Mouse (Mus musculus): ENCODE data around the gene Abl1. TPM values are rescaled to one million over a fixed set of nuclear protein-coding genes. Genes with fewer than 3 reads are reported as not detected.

Gene Abl1
- polyA plus RNA-seq, 1 experiment = 61.7 TPM

GRCm38 (mm10) chr2:31790728-31791251 lies 102.6 kb downstream of the Abl1 start:
- no peak for DNase-seq
- no peak for TF ChIP-seq POLR2A (IDR thresholded peaks at IDR 0.05; ENCODE audit: borderline replicate concordance, extremely low read depth, low read depth, low read length)
- no peak for TF ChIP-seq CTCF (IDR thresholded peaks at IDR 0.05; ENCODE audit: insufficient read depth, low read length)
- WGBS = 80% methylated on average over 13 of the region's 13 CpGs
- Histone ChIP-seq H3K4me3 (replicated peaks; ENCODE audit: extremely low read depth, low read depth, low read length) (no peak overlapping the region), H3K4me1 (ENCODE audit: control insufficient read depth, insufficient read depth, low read length) (no peaks in the 10 kb centered on the region)

DNA sequence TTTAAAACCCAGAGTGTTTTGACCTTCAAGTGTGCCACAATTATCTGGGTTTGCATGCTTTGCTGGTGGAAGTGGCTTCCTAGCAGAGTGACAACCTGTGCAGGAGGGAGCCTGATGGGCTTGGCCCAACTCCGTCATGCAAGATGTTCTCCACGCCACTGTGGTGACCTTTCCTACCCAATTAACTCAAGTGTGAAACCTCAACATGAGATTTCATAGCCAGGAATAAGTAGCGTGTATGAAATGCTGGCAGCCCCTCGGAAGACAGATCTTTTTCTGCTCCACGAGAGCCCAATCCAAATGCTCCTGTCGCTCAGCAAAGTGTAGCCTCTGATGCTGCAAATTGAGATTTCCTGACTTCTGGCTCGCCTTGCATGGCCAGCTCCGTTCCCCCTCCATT lies 103.1 kb downstream of the Abl1 start:
- DNase-seq = no peak
- WGBS = 88% methylated on average over 8 of the region's 8 CpGs
- Histone ChIP-seq H3K4me1 (ENCODE audit: control insufficient read depth, insufficient read depth, low read length) (no peaks in the 10 kb centered on the region), H3K4me3 (replicated peaks; ENCODE audit: extremely low read depth, low read depth, low read length) (no peak overlapping the region)
- TF ChIP-seq POLR2A (IDR thresholded peaks at IDR 0.05; ENCODE audit: borderline replicate concordance, extremely low read depth, low read depth, low read length) = no peak
- TF ChIP-seq CTCF (IDR thresholded peaks at IDR 0.05; ENCODE audit: insufficient read depth, low read length) = no peak

- 76% methylated on average over 6 of the region's 6 CpGs for WGBS
- DNase-seq = no peak
- Histone ChIP-seq H3K4me1 (ENCODE audit: control insufficient read depth, insufficient read depth, low read length) (no peaks in the 10 kb centered on the region), H3K4me3 (replicated peaks; ENCODE audit: extremely low read depth, low read depth, low read length) (no peak overlapping the region)
- no peak for TF ChIP-seq CTCF (IDR thresholded peaks at IDR 0.05; ENCODE audit: insufficient read depth, low read length)
Observed at GRCm38 (mm10) chr2:31792611-31793010, 104.4 kb downstream of the Abl1 start.

DNA sequence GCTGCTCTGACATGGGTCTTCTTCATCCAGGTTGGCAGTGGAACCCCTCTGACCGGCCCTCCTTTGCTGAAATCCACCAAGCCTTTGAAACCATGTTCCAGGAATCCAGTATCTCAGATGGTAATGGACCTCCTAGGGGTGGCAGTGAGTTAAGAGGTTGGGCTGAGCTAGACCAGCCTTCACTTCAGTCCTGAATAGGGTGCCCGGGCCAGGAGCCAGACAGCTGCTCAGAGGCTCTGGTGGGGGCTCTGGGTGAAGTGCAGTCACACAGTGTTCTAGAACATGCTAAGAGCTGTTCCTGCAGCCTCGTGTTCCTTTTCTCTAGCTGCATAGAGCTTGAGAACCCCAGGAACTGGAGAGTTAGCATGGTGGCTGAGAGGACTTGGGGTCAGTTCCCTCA lies 108.8 kb downstream of the Abl1 start:
- TF ChIP-seq CTCF (IDR thresholded peaks at IDR 0.05; ENCODE audit: insufficient read depth, low read length) (no peak), POLR2A (IDR thresholded peaks at IDR 0.05; ENCODE audit: borderline replicate concordance, extremely low read depth, low read depth, low read length) (no peak)
- Histone ChIP-seq H3K4me1 (ENCODE audit: control insufficient read depth, insufficient read depth, low read length) (no peaks in the 10 kb centered on the region), H3K4me3 (replicated peaks; ENCODE audit: extremely low read depth, low read depth, low read length) (no peak overlapping the region)
- WGBS = 81% methylated on average over 3 of the region's 3 CpGs
- no peak for DNase-seq

DNA sequence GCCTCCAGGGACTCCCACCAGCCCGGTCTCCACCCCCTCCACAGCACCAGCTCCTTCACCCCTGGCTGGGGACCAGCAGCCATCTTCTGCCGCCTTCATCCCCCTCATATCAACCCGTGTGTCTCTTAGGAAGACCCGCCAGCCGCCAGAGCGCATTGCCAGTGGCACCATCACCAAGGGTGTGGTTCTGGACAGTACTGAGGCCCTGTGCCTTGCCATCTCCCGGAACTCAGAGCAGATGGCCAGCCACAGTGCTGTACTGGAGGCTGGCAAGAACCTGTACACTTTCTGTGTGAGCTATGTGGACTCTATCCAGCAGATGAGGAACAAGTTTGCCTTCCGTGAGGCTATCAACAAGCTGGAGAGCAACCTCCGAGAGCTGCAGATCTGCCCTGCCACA lies 113.2 kb downstream of the Abl1 start:
- WGBS = 78% methylated on average over 9 of the region's 9 CpGs
- DNase-seq = no peak
- TF ChIP-seq CTCF (IDR thresholded peaks at IDR 0.05; ENCODE audit: insufficient read depth, low read length) (no peak), POLR2A (IDR thresholded peaks at IDR 0.05; ENCODE audit: borderline replicate concordance, extremely low read depth, low read depth, low read length) (no peak)
- H3K4me3 ChIP-seq (replicated peaks; ENCODE audit: extremely low read depth, low read depth, low read length) = no peak overlapping the region
- no peaks in the 10 kb centered on the region for H3K4me1 ChIP-seq (ENCODE audit: control insufficient read depth, insufficient read depth, low read length)

DNA sequence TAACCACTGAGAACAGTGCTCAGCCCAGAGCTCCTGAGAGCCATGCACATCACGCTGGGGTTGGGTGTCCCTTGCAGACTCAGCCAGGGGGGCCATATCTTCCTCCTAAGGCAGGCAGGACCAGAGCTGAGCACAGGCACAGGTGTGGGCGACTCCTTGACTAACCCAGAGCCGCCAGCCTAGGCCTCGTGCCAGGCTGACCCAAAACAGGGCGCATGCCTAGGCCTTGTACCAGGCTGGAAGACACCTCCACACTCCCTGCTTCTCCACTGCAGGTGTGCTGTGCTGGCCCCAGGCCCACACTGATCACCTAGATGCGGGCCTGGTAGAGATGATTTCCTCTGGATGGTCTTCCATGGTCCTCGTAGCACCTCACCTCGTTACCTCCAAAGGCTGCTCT lies 114.6 kb downstream of the Abl1 start:
- WGBS = 74% methylated on average over 8 of the region's 8 CpGs
- no peak for DNase-seq
- Histone ChIP-seq H3K4me3 (replicated peaks; ENCODE audit: extremely low read depth, low read depth, low read length) (no peak overlapping the region), H3K4me1 (ENCODE audit: control insufficient read depth, insufficient read depth, low read length) (no peaks in the 10 kb centered on the region)
- TF ChIP-seq POLR2A (IDR thresholded peaks at IDR 0.05; ENCODE audit: borderline replicate concordance, extremely low read depth, low read depth, low read length) (no peak), CTCF (IDR thresholded peaks at IDR 0.05; ENCODE audit: insufficient read depth, low read length) (no peak)

DNA sequence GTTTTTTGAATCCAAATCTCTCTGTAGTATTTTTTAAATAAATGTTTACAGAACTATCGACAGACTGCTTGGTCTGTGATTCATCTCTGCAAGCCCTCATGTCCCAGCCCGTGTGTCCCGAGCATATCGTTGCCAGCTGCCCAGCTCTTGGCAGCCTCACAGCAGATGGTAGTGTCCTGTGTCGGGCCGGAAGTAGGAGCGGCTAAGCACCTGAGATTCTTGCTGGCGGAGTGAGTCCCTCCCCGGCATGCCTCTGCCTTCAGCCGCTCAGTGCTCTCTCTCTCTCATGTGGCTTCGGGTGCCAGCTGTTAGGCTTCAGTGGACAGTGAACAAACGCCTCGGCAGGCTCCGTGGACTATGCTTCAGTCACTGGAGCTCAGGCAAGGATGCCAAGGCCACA lies 115.3 kb downstream of the Abl1 start:
- no peak overlapping the region for H3K4me3 ChIP-seq (replicated peaks; ENCODE audit: extremely low read depth, low read depth, low read length)
- WGBS = 57% methylated on average over 14 of the region's 14 CpGs
- no peak for DNase-seq
- H3K4me1 ChIP-seq (ENCODE audit: control insufficient read depth, insufficient read depth, low read length) = no peaks in the 10 kb centered on the region
- TF ChIP-seq POLR2A (IDR thresholded peaks at IDR 0.05; ENCODE audit: borderline replicate concordance, extremely low read depth, low read depth, low read length) (no peak), CTCF (IDR thresholded peaks at IDR 0.05; ENCODE audit: insufficient read depth, low read length) (no peak)

DNA sequence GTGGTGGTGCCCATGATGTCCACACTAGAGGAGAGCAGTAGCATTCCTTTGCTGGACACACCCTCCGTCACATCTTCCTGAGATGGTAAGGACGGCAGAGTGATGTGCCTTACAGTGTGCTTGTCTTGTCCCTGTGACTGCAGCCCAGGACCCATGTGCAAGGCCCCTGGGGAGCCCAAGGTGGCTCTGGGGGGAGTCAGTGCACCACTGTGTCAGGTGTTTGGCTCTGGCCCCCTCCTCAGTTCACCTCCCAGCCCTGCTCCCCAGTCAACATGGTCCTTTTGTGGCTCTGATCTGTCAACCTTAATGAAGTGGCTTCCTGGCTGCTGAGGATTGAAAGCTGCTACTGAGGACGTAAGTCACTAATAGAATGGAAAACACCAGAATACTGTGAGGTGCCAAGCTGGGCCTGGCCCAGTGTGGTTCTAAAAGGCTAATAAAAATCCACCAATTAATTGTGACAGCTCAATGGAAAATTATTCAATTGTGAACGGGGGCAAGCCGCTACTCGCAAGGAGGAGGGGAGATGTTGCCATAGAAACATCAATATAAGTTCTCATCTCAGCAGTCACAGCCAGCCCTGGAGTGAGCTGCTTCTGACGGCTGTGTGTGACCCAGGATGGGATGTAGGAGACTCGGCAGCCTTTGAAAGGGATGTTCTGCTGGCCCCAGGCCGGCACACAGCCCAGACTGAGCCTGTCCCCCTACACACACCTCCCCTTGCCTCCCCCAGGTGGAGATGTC lies 118.6 kb downstream of the Abl1 start:
- TF ChIP-seq POLR2A (IDR thresholded peaks at IDR 0.05; ENCODE audit: borderline replicate concordance, extremely low read depth, low read depth, low read length) = no peak
- no peak for TF ChIP-seq CTCF (IDR thresholded peaks at IDR 0.05; ENCODE audit: insufficient read depth, low read length)
- no peak for DNase-seq
- no peaks in the 10 kb centered on the region for H3K4me1 ChIP-seq (ENCODE audit: control insufficient read depth, insufficient read depth, low read length)
- no peak overlapping the region for H3K4me3 ChIP-seq (replicated peaks; ENCODE audit: extremely low read depth, low read depth, low read length)
- WGBS = 58% methylated on average over 9 of the region's 9 CpGs

- TF ChIP-seq POLR2A (IDR thresholded peaks at IDR 0.05; ENCODE audit: borderline replicate concordance, extremely low read depth, low read depth, low read length) = no peak
- TF ChIP-seq CTCF (IDR thresholded peaks at IDR 0.05; ENCODE audit: insufficient read depth, low read length) = no peak
- no peaks in the 10 kb centered on the region for H3K4me1 ChIP-seq (ENCODE audit: control insufficient read depth, insufficient read depth, low read length)
- no peak for DNase-seq
- WGBS = 53% methylated on average over 28 of the region's 28 CpGs
- H3K4me3 ChIP-seq (replicated peaks; ENCODE audit: extremely low read depth, low read depth, low read length) = no peak overlapping the region
Observed at GRCm38 (mm10) chr2:31808410-31809357, 120.5 kb downstream of the Abl1 start.
